Mouse (Mus musculus) testis, adult 2 months (tissue): ENCODE results near the gene Isoc2b. TPM values are rescaled to one million over a fixed set of nuclear protein-coding genes. Genes with fewer than 3 reads are reported as not detected.

ENCODE experiments used
- H3K27ac ChIP-seq: fragments of 200-500 bp; 2 replicates; pipeline ENCODE4 v1.5.1; 2012; ENCODE audit warnings: low read depth, low read length; ENCODE audit not compliant: control insufficient read depth, insufficient read depth
- H3K27me3 ChIP-seq: fragments of 200-500 bp; 2 replicates; pipeline ENCODE4 v1.6.1; 2012; ENCODE audit warnings: mild to moderate bottlenecking, low read length, moderate library complexity; ENCODE audit not compliant: control insufficient read depth, insufficient read depth
- H3K36me3 ChIP-seq: fragments of 200-500 bp; 2 replicates; pipeline ENCODE4 v1.6.1; 2012; ENCODE audit warnings: mild to moderate bottlenecking, low read length; ENCODE audit not compliant: control insufficient read depth, insufficient read depth
- H3K4me1 ChIP-seq: fragments of 200-500 bp; 2 replicates; pipeline ENCODE4 v1.6.1; 2012; ENCODE audit warnings: low read length; ENCODE audit not compliant: control insufficient read depth, insufficient read depth
- H3K4me3 ChIP-seq: fragments of 200-500 bp; 2 replicates; pipeline ENCODE4 v1.5.1; 2012; ENCODE audit warnings: low read depth, mild to moderate bottlenecking, low read length, moderate library complexity, mixed read lengths; ENCODE audit not compliant: control insufficient read depth
- CTCF ChIP-seq: fragments of 200-500 bp; IDR thresholded peaks from 2 replicates; pipeline ENCODE4 v1.5.1; 2012; ENCODE audit warnings: low read depth, mild to moderate bottlenecking, inconsistent platforms, low read length, moderate library complexity; ENCODE audit not compliant: control insufficient read depth, insufficient read depth, insufficient replicate concordance
- POLR2A ChIP-seq: fragments of 200-500 bp; IDR thresholded peaks from 2 replicates; pipeline ENCODE4 v1.6.1; 2012; ENCODE audit warnings: low read depth, mild to moderate bottlenecking, inconsistent platforms, low read length, moderate library complexity; ENCODE audit not compliant: control insufficient read depth
- polyA plus RNA-seq: library from polyadenylated mRNA; depleted of rRNA; stranded (reverse); fragments of >200 nt; gene quantifications from 2 replicates; pipeline ENCODE4 v1.2.3, GENCODE M21; 2012

The Isoc2b gene
- polyA plus RNA-seq, 1 experiment = 6.5 TPM

DNA sequence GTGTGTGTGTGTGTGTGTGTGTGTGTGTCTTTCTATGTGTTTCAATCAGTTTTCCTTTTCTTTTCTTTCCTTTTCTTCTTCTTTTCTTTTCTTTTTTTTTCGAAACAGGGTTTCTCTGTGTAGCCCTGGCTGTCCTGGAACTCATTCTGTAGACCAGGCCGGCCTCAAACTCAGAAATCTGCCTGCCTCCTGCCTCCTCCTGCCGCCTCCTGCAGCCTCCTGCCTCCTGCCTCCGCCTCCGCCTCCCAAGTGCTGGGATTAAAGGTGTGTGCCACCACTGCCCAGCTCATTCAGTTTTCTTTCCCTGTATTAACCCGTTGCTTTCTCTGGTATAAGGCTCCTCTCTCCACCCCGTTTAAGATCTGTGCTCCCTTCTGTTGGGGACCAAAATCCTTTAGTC, 12.7 kb downstream of the Isoc2b start:
- no peak overlapping the region for H3K4me3 ChIP-seq
- H3K4me1 ChIP-seq = peaks cover 3% of the 10 kb centered on the region
- TF ChIP-seq POLR2A (no peak), CTCF (no peak)
- H3K27ac ChIP-seq = no peak overlapping the region
- no peaks in the 10 kb centered on the region for H3K27me3 ChIP-seq
- no peaks in the 10 kb centered on the region for H3K36me3 ChIP-seq

DNA sequence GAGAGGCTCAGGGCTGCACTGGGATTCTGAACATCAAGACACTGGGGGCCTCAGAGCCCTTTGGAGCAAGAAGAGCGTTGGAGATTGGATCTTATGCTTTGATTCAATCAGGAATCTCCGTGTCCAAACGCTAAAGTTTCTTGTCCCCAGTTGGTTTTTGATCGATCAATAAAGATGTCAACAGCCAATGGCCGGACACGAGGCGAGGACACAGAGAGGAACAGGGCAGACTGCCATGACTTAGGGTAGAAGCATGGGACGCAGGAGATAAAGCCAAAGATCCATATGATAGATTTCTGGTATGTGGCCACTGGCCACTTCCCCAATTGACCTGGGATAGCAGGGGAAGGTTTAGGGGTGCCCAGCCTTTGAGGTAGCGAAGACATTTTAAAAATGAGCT, 13.6 kb downstream of the Isoc2b start:
- Histone ChIP-seq H3K36me3 (no peaks in the 10 kb centered on the region), H3K27ac (no peak overlapping the region), H3K4me3 (no peak overlapping the region), H3K4me1 (peaks cover 3% of the 10 kb centered on the region), H3K27me3 (no peaks in the 10 kb centered on the region)
- TF ChIP-seq POLR2A (no peak), CTCF (no peak)

DNA sequence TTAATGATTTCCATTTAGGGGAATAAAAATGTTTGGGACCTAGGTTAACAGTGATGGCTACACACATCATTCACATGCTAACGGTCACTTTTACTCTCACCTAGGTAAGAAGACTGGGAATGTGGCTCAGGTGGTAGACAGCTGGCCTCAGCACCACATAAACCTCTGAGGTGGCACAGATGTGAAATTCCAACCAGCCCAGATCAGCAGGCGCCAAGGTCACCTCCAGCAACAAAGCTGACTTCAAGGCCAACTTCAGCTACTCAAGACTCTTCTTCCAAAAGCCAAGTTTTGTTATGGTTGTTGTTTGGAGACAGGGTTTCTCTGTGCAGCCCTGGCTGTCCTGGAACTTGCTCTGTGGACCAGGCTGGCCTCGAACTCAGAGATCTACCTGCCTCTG, 16.4 kb downstream of the Isoc2b start:
- Histone ChIP-seq H3K36me3 (no peaks in the 10 kb centered on the region), H3K4me1 (peaks cover 7% of the 10 kb centered on the region), H3K27ac (no peak overlapping the region)

DNA sequence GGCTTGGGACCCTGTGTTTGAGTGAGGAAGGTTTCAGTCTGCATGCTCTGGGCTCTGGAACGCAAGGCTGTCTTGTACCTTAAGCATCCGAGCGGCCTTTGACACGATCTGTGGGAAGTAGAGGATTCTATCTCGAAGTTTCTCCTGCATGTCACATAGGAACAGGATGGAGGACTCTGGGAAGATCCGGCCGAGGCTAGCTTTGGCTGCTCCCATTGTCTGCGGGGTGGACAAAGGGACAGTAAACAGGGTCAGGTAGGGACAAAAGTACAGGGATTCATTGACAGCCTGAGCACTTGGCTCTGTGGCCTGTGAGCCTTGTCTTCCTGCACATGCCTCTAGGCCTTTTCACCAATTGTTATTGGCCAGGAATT, 18.8 kb downstream of the Isoc2b start:
- TF ChIP-seq POLR2A (no peak), CTCF (no peak)

More for the DNA sequence above, 16.4 kb downstream of the Isoc2b start:
- no peak overlapping the region for H3K4me3 ChIP-seq
- TF ChIP-seq CTCF (no peak), POLR2A (no peak)
- H3K27me3 ChIP-seq = no peaks in the 10 kb centered on the region

DNA sequence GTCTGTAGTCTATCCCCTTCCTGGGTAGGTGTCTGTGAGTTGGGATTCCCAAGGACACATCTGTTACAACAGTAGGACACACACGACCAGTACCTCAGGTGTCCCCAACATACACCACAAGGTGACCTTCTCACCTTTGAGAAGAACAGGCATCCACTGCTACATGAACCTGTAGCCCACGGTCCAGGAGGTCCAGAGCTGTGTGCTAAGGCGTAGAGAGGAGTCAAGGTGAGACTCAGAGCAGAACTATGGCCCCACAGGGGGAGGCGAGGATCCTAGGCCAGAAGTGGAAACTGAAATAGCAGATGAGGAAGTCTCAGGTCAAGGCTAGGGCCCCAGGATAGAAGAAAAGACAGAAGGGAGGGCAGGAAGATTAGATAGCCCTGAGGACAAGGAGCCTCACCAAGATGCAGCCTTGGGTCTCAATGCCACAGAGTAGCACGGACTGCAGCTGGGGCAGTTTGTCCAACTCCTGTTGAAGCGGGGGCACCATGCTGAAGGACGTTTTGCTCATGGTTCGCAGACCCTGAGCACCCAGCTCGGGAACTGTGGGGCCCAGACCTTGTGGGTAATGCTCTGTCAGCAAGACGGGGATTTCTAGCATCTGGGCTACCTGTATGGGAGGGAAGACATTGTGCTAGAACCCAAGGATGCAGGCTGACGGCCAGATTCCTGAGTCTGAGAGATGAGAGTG, 19.3 kb downstream of the Isoc2b start:
- no peaks in the 10 kb centered on the region for H3K36me3 ChIP-seq
- H3K27me3 ChIP-seq = no peaks in the 10 kb centered on the region
- H3K4me3 ChIP-seq = no peak overlapping the region
- H3K27ac ChIP-seq = peak overlapping the region; percentile 47
- TF ChIP-seq CTCF = no peak
- TF ChIP-seq POLR2A = no peak
- peaks cover 4% of the 10 kb centered on the region for H3K4me1 ChIP-seq

More for the DNA sequence above, 18.8 kb downstream of the Isoc2b start:
- Histone ChIP-seq H3K4me3 (no peak overlapping the region), H3K36me3 (no peaks in the 10 kb centered on the region), H3K27me3 (no peaks in the 10 kb centered on the region), H3K27ac (peak overlapping the region; percentile 15; the same call in 1 of the 2 replicates), H3K4me1 (peaks cover 4% of the 10 kb centered on the region)

DNA sequence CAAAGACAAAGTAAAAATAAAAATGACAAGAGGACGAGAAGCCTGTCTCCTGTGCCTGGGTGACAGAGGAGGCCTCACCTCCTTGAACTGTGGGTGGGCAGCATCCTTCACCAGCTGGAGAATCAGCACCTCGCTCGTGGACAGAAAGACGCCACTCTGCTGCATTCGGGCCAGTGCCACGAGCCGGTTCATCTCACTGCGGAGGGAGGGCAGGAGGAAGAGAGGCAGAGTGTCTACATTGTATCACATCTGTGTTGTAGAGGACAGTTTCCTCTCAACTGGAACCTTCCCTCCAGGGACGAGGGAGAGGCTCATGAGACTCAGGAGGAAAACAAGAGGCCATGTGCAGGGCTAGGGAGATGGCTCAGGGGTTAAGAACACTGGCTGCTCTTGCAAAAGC, 20.7 kb downstream of the Isoc2b start:
- no peak for TF ChIP-seq CTCF
- TF ChIP-seq POLR2A = no peak
- Histone ChIP-seq H3K4me1 (peaks cover 13% of the 10 kb centered on the region), H3K27ac (no peak overlapping the region), H3K36me3 (no peaks in the 10 kb centered on the region), H3K27me3 (no peaks in the 10 kb centered on the region), H3K4me3 (no peak overlapping the region)

DNA sequence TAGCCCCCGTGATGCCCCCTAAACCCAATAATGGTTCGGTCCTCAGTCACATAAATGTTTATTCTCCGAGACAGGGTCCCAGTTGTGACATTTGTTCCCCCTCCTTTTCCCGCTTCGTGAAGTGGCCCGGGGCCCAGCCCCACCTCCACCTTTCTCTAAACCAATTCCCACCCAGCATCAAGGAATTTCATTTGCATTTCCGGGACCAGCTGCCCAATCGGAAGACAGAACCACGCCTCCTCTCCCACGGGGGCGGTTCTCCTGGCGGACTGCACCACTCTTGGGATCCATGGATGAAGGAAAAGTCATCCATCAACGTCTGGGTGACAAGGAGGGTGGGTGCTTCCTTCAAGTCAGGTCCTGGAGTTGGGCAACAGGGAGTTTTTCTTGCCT, 25.1 kb downstream of the Isoc2b start:
- no peaks in the 10 kb centered on the region for H3K27me3 ChIP-seq
- peak overlapping the region; percentile 77 for H3K4me3 ChIP-seq
- no peaks in the 10 kb centered on the region for H3K36me3 ChIP-seq
- peaks cover 30% of the 10 kb centered on the region for H3K4me1 ChIP-seq
- TF ChIP-seq POLR2A = no peak
- no peak for TF ChIP-seq CTCF
- H3K27ac ChIP-seq = no peak overlapping the region

DNA sequence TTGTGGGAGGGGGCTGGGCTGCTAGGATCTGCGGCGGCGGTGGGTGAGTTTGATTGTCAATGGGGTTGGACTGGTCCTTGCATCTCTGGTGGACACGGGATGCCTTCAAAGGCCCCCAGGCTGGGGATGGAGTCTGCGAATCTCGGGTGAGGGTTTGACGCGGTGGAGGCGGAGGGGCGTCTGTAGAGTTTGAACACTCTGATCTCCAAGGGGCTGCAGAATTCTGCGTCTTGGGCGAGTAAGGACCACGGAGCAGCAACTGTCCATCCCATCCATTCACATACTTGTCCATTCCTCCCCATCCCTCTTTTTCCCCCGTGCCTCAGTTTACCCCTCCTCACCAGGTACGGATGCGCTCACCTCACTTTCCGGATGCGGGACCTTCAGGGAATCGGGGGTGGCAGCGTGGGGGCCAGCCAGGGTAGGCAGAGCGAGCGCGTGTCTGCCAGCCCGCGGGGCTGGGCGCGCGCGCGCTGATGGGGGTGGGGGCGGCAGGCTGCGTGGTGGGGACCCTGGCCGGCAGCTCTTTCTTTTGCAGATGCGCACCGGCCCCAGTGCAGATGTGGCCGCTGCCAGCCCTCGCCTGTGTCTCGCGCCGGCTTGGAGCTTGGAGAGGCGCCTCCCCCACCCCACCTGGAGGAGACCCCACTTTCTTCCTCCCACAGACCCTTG, 25.7 kb downstream of the Isoc2b start, which contains the start of gene Shisa7:
Gene Shisa7, minus strand, starts transcription at position 452 of the 672 bp plus-strand sequence.
- H3K27me3 ChIP-seq = no peaks in the 10 kb centered on the region
- peaks cover 28% of the 10 kb centered on the region for H3K4me1 ChIP-seq
- no peaks in the 10 kb centered on the region for H3K36me3 ChIP-seq
- TF ChIP-seq POLR2A (no peak), CTCF (no peak)
- H3K4me3 ChIP-seq = peak within 1 kb of the TSS; percentile 77
- H3K27ac ChIP-seq = no peak within 1 kb of the TSS
